Mouse (Mus musculus) E14TG2a.4 (cell line): ENCODE measurements at regions not wholly inside any gene's neighbourhood (a gene's known extent, or its start where the extent isn't known, plus 50 kb on each side); places are given as distances from the start of the nearest gene placed in this dataset.

Experiments
- CTCF ChIP-seq: conservative IDR thresholded peaks from 2 replicates; pipeline ENCODE4 v1.5.1; 2014; ENCODE audit warnings: low read length
- NANOG ChIP-seq: IDR thresholded peaks from 2 replicates; pipeline ENCODE4 v1.6.1; 2014; ENCODE audit warnings: borderline replicate concordance, low read length, mixed read lengths

GRCm38 (mm10) chr11:18347841-18348240 is 394.2 kb upstream of the Etaa1 start:
- TF ChIP-seq CTCF, result no peak
- no peak for TF ChIP-seq NANOG
